Mouse (Mus musculus) liver, embryonic 14.5 days (tissue): ENCODE measurements around the gene Ppp1r36. TPM values are rescaled to one million over a fixed set of nuclear protein-coding genes. Genes with fewer than 3 reads are reported as not detected.
"Not testable (repeated sequence)": the region's sequence is repeated elsewhere in the genome, so short reads cannot be mapped to it uniquely, and the experiment has no call there.

Experiments used
- ATAC-seq: fragments of 200-750 bp; cut with Nextera tagmentation; 2 replicates; pipeline ENCODE4 v1.8.0; 2017; ENCODE audit warnings: moderate number of reproducible peaks, mild to moderate bottlenecking, moderate library complexity; ENCODE audit not compliant: insufficient read depth
- DNase-seq, 3 experiments: peaks; one replicate each; pipeline ENCODE4 v3.0.0-alpha.2; 2012 to 2013; ENCODE audit warnings: low read depth in 3 of 3, low spot score in 3 of 3
- H3K27ac ChIP-seq: fragments of 300-500 bp; sonication (generic); 2 replicates; pipeline ENCODE4 v1.5.1; 2014; ENCODE audit warnings: moderate library complexity, mild to moderate bottlenecking, control low read depth, inconsistent platforms
- H3K27me3 ChIP-seq: fragments of 300-500 bp; sonication (generic); 2 replicates; pipeline ENCODE4 v1.6.1; 2014; ENCODE audit warnings: mild to moderate bottlenecking, low read length, moderate library complexity; ENCODE audit not compliant: control insufficient read depth, insufficient read depth
- H3K36me3 ChIP-seq: fragments of 300-500 bp; sonication (generic); replicated peaks from 2 replicates; pipeline ENCODE4 v1.6.1; 2014; ENCODE audit warnings: low read depth; ENCODE audit not compliant: control insufficient read depth, insufficient read depth
- H3K4me1 ChIP-seq, 2 experiments: fragments of 200-500 bp in 1 of 2; fragments of 300-500 bp in 1 of 2; sonication (generic) in 1 of 2; replicated peaks; 2 replicates each; pipeline ENCODE4 v1.6.1; 2012 to 2014; ENCODE audit warnings: antibody characterized with exemption in 1 of 2, inconsistent platforms in 1 of 2, low read length in 1 of 2; ENCODE audit not compliant: control insufficient read depth in 2 of 2, insufficient read depth in 2 of 2
- H3K4me2 ChIP-seq: fragments of 300-500 bp; sonication (generic); 2 replicates; pipeline ENCODE4 v1.6.1; 2014; ENCODE audit warnings: low read depth, mild to moderate bottlenecking, control low read depth, moderate library complexity
- H3K4me3 ChIP-seq, 2 experiments: fragments of 200-500 bp in 1 of 2; fragments of 300-500 bp in 1 of 2; sonication (generic) in 1 of 2; 2 replicates each; pipeline ENCODE4 v1.5.1; 2012 to 2014; ENCODE audit warnings: low read depth in 2 of 2, low read length in 2 of 2, mild to moderate bottlenecking in 2 of 2, control low read depth in 1 of 2, inconsistent platforms in 1 of 2, moderate library complexity in 1 of 2; ENCODE audit not compliant: insufficient read depth in 1 of 2
- H3K9ac ChIP-seq: fragments of 300-500 bp; sonication (generic); replicated peaks from 2 replicates; pipeline ENCODE4 v1.6.1; 2014; ENCODE audit warnings: mild to moderate bottlenecking, control low read depth, moderate library complexity
- H3K9me3 ChIP-seq: fragments of 300-500 bp; sonication (generic); 2 replicates; pipeline ENCODE4 v1.6.1; 2016; ENCODE audit warnings: low read length, mixed read lengths; ENCODE audit not compliant: control insufficient read depth
- CTCF ChIP-seq: IDR thresholded peaks from 2 replicates; pipeline ENCODE4 v1.5.1; 2016; ENCODE audit warnings: antibody characterized with exemption, low read depth, control low read depth
- EP300 ChIP-seq: IDR thresholded peaks from 2 replicates; pipeline ENCODE4 v1.6.1; 2016; ENCODE audit warnings: antibody characterized with exemption, low read depth
- WGBS: fragments of 180-500 bp; shearing (Covaris S2); extraction: QIAGEN DNeasy Blood & Tissue Kit; methylation state at CpG from one replicate; pipeline ENCODE4 v1.1.7; 2014; ENCODE audit not compliant: insufficient replicate concordance; 5-methylcytosine and 5-hydroxymethylcytosine counted together
- polyA plus RNA-seq, 2 experiments: library from polyadenylated mRNA; depleted of rRNA in 1 of 2; stranded (reverse) in 1 of 2; unstranded in 1 of 2; fragments of >200 nt; fragmentation: Nextera tagmentation in 1 of 2; extraction: Ambion mirVana in 1 of 2; gene quantifications; 2 replicates each; pipeline versions ENCODE4 v1.2.1 to v1.2.3; 2012 to 2014

Ppp1r36 gene
- polyA plus RNA-seq, 2 experiments: 0.04 TPM; not detected in 1

- H3K36me3 ChIP-seq: no peaks in the 10 kb centered on the region
- no peaks in the 10 kb centered on the region for H3K9me3 ChIP-seq
- 46% methylated on average over 5 of the region's 5 CpGs for WGBS
- no peak overlapping the region for H3K4me3 ChIP-seq
- no peak overlapping the region for H3K27ac ChIP-seq
- ATAC-seq: no peak
- H3K9ac ChIP-seq: no peak overlapping the region
- H3K4me1 ChIP-seq: no peaks in the 10 kb centered on the region
- H3K27me3 ChIP-seq: peaks cover 6% of the 10 kb centered on the region
- TF ChIP-seq EP300 (no peak), CTCF (no peak)
- DNase-seq: no peak
- no peak overlapping the region for H3K4me2 ChIP-seq
Observed at GRCm38 (mm10) chr12:76430879-76431406, 13.6 kb downstream of the Ppp1r36 start.

GRCm38 (mm10) chr12:76431431-76431830 lies 14.1 kb downstream of the Ppp1r36 start:
- Histone ChIP-seq H3K4me3 (no peak overlapping the region), H3K9me3 (no peaks in the 10 kb centered on the region), H3K4me1 (no peaks in the 10 kb centered on the region), H3K4me2 (no peak overlapping the region), H3K9ac (no peak overlapping the region), H3K27me3 (peaks cover 6% of the 10 kb centered on the region), H3K36me3 (no peaks in the 10 kb centered on the region), H3K27ac (no peak overlapping the region)
- DNase-seq: no peak
- WGBS: 62% methylated on average over 6 of the region's 6 CpGs
- TF ChIP-seq EP300 (no peak), CTCF (no peak)
- no peak for ATAC-seq

GRCm38 (mm10) chr12:76434111-76434510 lies 16.8 kb downstream of the Ppp1r36 start:
- H3K27ac ChIP-seq: no peak overlapping the region
- ATAC-seq (no peak), DNase-seq (no peak)
- no peaks in the 10 kb centered on the region for H3K4me1 ChIP-seq
- H3K4me2 ChIP-seq: no peak overlapping the region
- no peak overlapping the region for H3K9ac ChIP-seq
- 30% methylated on average over 7 of the region's 7 CpGs for WGBS
- H3K27me3 ChIP-seq: peaks cover 6% of the 10 kb centered on the region
- no peaks in the 10 kb centered on the region for H3K9me3 ChIP-seq
- H3K4me3 ChIP-seq: no peak overlapping the region
- no peaks in the 10 kb centered on the region for H3K36me3 ChIP-seq
- TF ChIP-seq CTCF (no peak), EP300 (no peak)

DNA sequence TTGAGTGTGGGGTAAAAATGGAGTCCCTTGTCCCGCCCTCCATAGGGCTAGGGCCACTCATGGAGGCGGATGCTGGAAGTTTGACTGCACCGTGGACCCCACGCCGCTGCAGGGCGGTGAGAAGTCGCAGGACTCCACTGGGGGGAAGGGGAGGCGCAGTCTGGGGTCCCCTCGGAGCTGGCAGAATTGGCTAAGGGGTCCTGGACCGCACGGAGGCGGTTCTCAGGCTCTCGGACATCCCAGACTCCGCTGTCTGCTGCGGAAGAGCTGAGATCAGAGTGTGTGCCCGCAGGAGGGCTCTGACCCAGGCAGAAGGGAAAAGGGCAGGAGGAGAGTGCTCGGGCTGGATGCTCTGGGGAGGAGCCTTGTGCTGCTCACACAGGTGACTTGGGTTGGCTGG lies 17.7 kb downstream of the Ppp1r36 start:
- H3K27ac ChIP-seq: no peak overlapping the region
- no peak overlapping the region for H3K9ac ChIP-seq
- no peak for DNase-seq
- no peaks in the 10 kb centered on the region for H3K9me3 ChIP-seq
- H3K4me2 ChIP-seq: peak overlapping the region; percentile 29; the same call in 1 of the 2 replicates
- no peak for ATAC-seq
- TF ChIP-seq CTCF (no peak), EP300 (no peak)
- no peak overlapping the region for H3K4me3 ChIP-seq
- 3% methylated on average over 17 of the region's 17 CpGs for WGBS
- H3K4me1 ChIP-seq: no peaks in the 10 kb centered on the region
- H3K27me3 ChIP-seq: peaks cover 6% of the 10 kb centered on the region
- no peaks in the 10 kb centered on the region for H3K36me3 ChIP-seq

- no peaks in the 10 kb centered on the region for H3K36me3 ChIP-seq
- 31% methylated on average over 8 of the region's 8 CpGs for WGBS
- no peak overlapping the region for H3K4me2 ChIP-seq
- ATAC-seq (no peak), DNase-seq (no peak)
- peaks cover 6% of the 10 kb centered on the region for H3K27me3 ChIP-seq
- H3K9ac ChIP-seq: no peak overlapping the region
- no peaks in the 10 kb centered on the region for H3K9me3 ChIP-seq
- H3K4me3 ChIP-seq: no peak overlapping the region
- TF ChIP-seq EP300: no peak
- no peak overlapping the region for H3K27ac ChIP-seq
- H3K4me1 ChIP-seq: no peaks in the 10 kb centered on the region
Observed at GRCm38 (mm10) chr12:76435549-76435948, 18.2 kb downstream of the Ppp1r36 start.

DNA sequence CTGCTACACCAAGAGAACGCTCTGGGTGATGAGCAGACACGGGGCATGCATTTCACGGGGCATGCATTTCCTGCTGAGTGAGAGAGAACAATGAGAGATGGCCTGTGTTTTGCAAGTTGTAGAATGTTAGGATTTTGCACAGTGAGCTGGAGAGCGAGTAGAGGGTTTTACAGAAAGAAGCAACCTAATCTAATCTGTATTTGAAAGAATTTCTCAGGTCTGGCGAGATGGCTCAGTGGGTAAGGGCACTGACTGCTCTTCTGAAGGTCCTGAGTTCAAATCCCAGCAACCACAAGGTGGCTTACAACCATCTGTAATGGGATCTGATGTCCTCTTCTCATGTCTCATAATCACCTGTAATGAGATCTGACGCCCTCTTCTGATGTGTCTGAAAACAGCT lies 26.1 kb downstream of the Ppp1r36 start:
- H3K27ac ChIP-seq, H3K9me3 ChIP-seq, H3K4me2 ChIP-seq, H3K4me3 ChIP-seq, ATAC-seq, H3K27me3 ChIP-seq, H3K36me3 ChIP-seq, DNase-seq, H3K4me1 ChIP-seq, H3K9ac ChIP-seq: not testable (repeated sequence)
- 59% methylated on average over 6 of the region's 6 CpGs for WGBS
